Mouse (Mus musculus) bone marrow, adult 2 months (tissue): ENCODE data around the gene Cyp2b19. TPM values are rescaled to one million over a fixed set of nuclear protein-coding genes. Genes with fewer than 3 reads are reported as not detected.

Experiments used
- H3K27ac ChIP-seq: fragments of 200-500 bp; 2 replicates; pipeline ENCODE4 v1.5.1; 2012; ENCODE audit warnings: low read depth, mild to moderate bottlenecking, control low read depth, inconsistent platforms, low read length; ENCODE audit not compliant: control insufficient read depth, poor library complexity, insufficient read depth
- H3K4me1 ChIP-seq: fragments of 200-500 bp; 2 replicates; pipeline ENCODE4 v1.6.1; 2011; ENCODE audit warnings: low read length; ENCODE audit not compliant: control insufficient read depth, insufficient read depth
- H3K4me3 ChIP-seq: fragments of 200-500 bp; replicated peaks from 2 replicates; pipeline ENCODE3; 2011; ENCODE audit warnings: mild to moderate bottlenecking, low read depth, low read length, control low read depth; ENCODE audit not compliant: control insufficient read depth
- CTCF ChIP-seq: fragments of 200-500 bp; IDR thresholded peaks from 2 replicates; pipeline ENCODE4 v1.5.1; 2011; ENCODE audit warnings: low read length, control low read depth; ENCODE audit not compliant: control insufficient read depth, insufficient read depth
- POLR2A ChIP-seq: fragments of 200-500 bp; IDR thresholded peaks from 2 replicates; pipeline ENCODE4 v1.6.1; 2011; ENCODE audit warnings: low read depth, mild to moderate bottlenecking, control low read depth, low read length, borderline replicate concordance; ENCODE audit not compliant: control insufficient read depth
- WGBS: fragments of 180-500 bp; shearing (Covaris S2); methylation state at CpG from one replicate; pipeline ENCODE4 v1.1.7; 2018; 5-methylcytosine and 5-hydroxymethylcytosine counted together
- polyA plus RNA-seq: library from polyadenylated mRNA; stranded (reverse); fragments of >200 nt; gene quantifications from 2 replicates; pipeline ENCODE4 v1.2.4, GENCODE M21; 2011; ENCODE audit warnings: low replicate concordance; ENCODE audit not compliant: missing spikeins, insufficient read depth, insufficient read length

The Cyp2b19 gene
- not detected in 2 replicates for polyA plus RNA-seq

- WGBS, result 72% methylated on average over 2 of the region's 2 CpGs
- TF ChIP-seq POLR2A (no peak), CTCF (no peak)
Observed at GRCm38 (mm10) chr7:26756842-26757241, at the start of gene Cyp2b19. TSS of gene Cyp2b19 (plus strand) at chr7:26757142.

GRCm38 (mm10) chr7:26711061-26711460, 45.9 kb upstream of the Cyp2b19 start:
- H3K4me1 ChIP-seq, result no peaks in the 10 kb centered on the region
- 83% methylated on average over 11 of the region's 11 CpGs for WGBS
- TF ChIP-seq CTCF, result no peak
- no peak for TF ChIP-seq POLR2A
- no peak overlapping the region for H3K4me3 ChIP-seq
- H3K27ac ChIP-seq, result no peak overlapping the region

More at GRCm38 (mm10) chr7:26756842-26757241, at the start of gene Cyp2b19:
- H3K4me3 ChIP-seq, result no peak within 1 kb of the TSS
- H3K4me1 ChIP-seq, result no peaks in the 10 kb centered on the region
- no peak within 1 kb of the TSS for H3K27ac ChIP-seq

DNA sequence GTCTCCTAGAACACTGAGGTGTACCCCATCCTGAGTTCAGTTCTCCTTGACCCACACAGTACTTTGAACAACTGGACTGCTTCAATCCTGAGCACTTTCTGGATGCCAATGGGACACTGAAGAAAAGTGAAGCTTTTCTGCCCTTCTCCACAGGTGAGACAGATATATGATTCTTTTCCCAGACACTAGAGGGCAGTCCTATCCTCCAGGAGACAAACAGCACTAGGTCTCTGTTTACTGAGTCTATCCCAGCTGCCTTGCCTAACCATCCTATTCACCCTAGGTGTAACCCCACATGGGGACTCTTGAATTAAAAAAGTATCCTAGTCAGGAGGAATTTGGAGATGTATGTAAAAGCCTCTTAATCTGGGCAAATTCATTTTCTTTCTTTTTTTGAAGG, 18.0 kb upstream of the Cyp2b19 start:
- H3K27ac ChIP-seq, result no peak overlapping the region
- TF ChIP-seq CTCF (no peak), POLR2A (no peak)
- H3K4me3 ChIP-seq, result no peak overlapping the region
- H3K4me1 ChIP-seq, result no peaks in the 10 kb centered on the region

- Histone ChIP-seq H3K27ac (no peak overlapping the region), H3K4me3 (no peak overlapping the region)
- 78% methylated on average over 4 of the region's 4 CpGs for WGBS
Observed at GRCm38 (mm10) chr7:26743948-26744347, 13.0 kb upstream of the Cyp2b19 start.

DNA sequence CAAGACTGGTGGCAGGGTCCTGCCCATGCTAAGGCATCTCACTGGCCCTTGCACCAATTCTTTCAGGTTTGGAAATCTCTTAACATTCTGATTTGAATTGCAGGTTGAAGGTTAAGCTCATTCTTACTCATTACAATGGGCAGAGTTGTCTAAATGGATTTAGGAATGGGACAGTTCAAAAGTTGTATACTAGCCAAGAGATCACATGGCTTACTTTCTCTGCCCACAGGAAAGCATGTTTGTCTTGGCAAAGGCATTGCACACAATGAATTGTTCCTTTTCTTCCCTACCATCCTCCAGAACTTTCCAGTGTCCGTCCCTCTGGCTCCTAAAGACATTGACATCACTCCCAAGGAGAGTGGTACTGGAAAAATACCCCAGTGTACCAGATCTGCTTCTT, 11.5 kb upstream of the Cyp2b19 start:
- Histone ChIP-seq H3K4me3 (no peak overlapping the region), H3K27ac (no peak overlapping the region), H3K4me1 (no peaks in the 10 kb centered on the region)
- TF ChIP-seq CTCF (no peak), POLR2A (no peak)
- 39% methylated on average over 1 of the region's 1 CpGs for WGBS

More at GRCm38 (mm10) chr7:26743948-26744347, 13.0 kb upstream of the Cyp2b19 start:
- H3K4me1 ChIP-seq, result no peaks in the 10 kb centered on the region
- TF ChIP-seq CTCF (no peak), POLR2A (no peak)

DNA sequence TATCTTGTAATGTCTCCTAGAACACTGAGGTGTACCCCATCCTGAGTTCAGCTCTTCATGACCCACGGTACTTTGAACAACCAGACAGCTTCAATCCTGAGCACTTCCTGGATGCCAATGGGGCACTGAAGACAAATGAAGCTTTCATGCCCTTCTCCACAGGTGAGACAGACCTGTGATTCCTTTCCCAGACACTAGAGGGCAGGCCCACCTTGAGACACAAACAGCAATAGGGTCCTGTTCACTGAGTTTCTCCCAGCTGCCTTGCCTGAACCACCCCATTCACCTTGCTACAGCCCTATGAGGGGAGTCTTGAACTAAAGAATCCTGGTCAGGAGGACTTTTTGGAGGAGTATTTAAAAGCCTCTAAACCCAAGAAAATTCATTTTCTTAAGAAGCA, 10.1 kb downstream of the Cyp2b19 start:
- Histone ChIP-seq H3K4me3 (no peak overlapping the region), H3K4me1 (no peaks in the 10 kb centered on the region), H3K27ac (no peak overlapping the region)
- TF ChIP-seq CTCF (peak; percentile 24; the same call in 1 of the 2 replicates), POLR2A (no peak)
- 69% methylated on average over 1 of the region's 1 CpGs for WGBS

DNA sequence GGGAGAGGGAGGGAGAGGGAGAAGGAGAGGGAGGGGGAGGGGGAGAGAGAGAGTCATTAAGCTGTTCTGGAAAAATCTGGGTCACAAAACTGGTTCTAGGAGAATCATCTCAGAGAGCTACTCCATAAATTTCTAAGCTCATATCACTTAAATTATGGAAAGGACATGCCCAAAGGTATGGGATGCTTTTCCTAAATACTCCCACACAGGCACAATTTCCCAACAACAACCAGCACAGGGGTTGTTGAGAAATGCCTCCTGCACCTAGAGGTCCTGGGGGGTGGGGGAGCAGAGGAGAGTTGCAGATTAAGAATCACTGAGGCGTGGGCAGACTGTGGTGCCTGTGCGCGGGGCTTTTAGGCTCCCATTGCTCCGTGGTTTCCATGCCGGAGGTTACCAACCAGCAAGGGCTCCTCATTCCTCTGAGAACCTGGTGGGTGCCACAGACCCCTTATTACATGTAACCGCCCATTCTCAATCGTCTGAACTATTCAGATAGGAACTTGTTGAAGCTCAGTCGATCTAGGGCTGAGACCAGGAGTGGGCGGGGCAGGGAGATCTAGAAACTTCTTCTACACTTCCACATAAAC, 13.0 kb downstream of the Cyp2b19 start:
- TF ChIP-seq POLR2A (no peak), CTCF (no peak)
- Histone ChIP-seq H3K4me1 (no peaks in the 10 kb centered on the region), H3K4me3 (no peak overlapping the region), H3K27ac (no peak overlapping the region)
- 81% methylated on average over 9 of the region's 9 CpGs for WGBS

DNA sequence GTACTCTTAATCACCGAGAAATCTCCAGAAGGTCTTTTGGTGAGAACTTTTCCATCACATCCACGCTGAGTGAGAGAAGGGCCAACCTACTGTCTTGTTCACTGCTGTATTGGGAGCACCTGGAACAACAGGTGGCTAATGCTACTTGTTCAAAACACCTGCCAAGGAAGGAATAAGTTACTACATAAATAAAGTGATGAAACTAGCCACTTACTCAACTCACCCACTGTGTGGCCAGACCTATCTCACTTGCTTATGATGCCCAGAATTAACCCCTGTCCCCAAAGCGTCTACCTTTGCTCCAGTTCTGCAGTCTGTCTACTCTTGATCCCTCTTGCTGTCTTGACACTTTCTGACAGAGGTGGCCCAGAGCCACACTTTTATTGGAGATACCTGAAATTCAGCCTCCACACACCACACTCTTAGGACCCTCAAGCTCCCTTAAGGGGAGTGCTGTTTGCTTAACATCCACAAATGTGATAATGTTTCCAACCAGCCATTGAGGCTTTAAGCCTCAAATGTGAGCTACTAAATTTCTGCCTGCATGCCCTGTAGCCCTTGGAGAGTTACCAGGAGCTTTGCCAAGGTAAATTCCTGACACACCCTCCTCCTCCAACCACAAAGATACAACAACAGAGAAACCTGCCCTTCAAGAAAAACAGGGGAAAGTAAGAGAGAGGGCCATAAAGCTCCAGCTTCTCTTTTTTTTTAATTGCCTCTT, 16.1 kb downstream of the Cyp2b19 start:
- 73% methylated on average over 3 of the region's 3 CpGs for WGBS
- TF ChIP-seq CTCF, result no peak
- no peak for TF ChIP-seq POLR2A
- Histone ChIP-seq H3K27ac (no peak overlapping the region), H3K4me1 (no peaks in the 10 kb centered on the region; the same call in 1 of the 2 replicates), H3K4me3 (no peak overlapping the region)

- no peak for TF ChIP-seq POLR2A
- Histone ChIP-seq H3K27ac (no peak overlapping the region), H3K4me1 (no peaks in the 10 kb centered on the region; the same call in 1 of the 2 replicates), H3K4me3 (no peak overlapping the region)
- 23% methylated on average over 6 of the region's 6 CpGs for WGBS
Observed at GRCm38 (mm10) chr7:26775866-26776265, 18.9 kb downstream of the Cyp2b19 start.
